Mouse (Mus musculus) heart, postnatal 0 days (tissue): ENCODE measurements around the gene Olfr298. TPM values are rescaled to one million over a fixed set of nuclear protein-coding genes. Genes with fewer than 3 reads are reported as not detected.

ENCODE experiments used
- ATAC-seq: fragments of 200-750 bp; cut with Nextera tagmentation; 2 replicates; pipeline ENCODE4 v1.8.0; 2017; ENCODE audit warnings: low read depth, moderate number of reproducible peaks, moderate library complexity; ENCODE audit not compliant: insufficient read depth
- DNase-seq: peaks from one replicate; pipeline ENCODE4 v3.0.0-alpha.2; 2016; ENCODE audit warnings: low spot score
- H3K27ac ChIP-seq: fragments of 300-500 bp; sonication (generic); 2 replicates; pipeline ENCODE4 v1.5.1; 2014; ENCODE audit warnings: low read depth, mild to moderate bottlenecking
- H3K27me3 ChIP-seq: fragments of 300-500 bp; sonication (generic); 2 replicates; pipeline ENCODE4 v1.6.1; 2014; ENCODE audit warnings: low read length, mixed read lengths; ENCODE audit not compliant: control insufficient read depth, insufficient read depth
- H3K36me3 ChIP-seq: fragments of 300-500 bp; sonication (generic); replicated peaks from 2 replicates; pipeline ENCODE4 v1.6.1; 2014; ENCODE audit warnings: low read length, mixed read lengths; ENCODE audit not compliant: control insufficient read depth, insufficient read depth
- H3K4me1 ChIP-seq: fragments of 300-500 bp; sonication (generic); 2 replicates; pipeline ENCODE4 v1.6.1; 2014; ENCODE audit warnings: antibody characterized with exemption; ENCODE audit not compliant: control insufficient read depth, insufficient read depth
- H3K4me2 ChIP-seq: fragments of 300-500 bp; sonication (generic); 2 replicates; pipeline ENCODE4 v1.6.1; 2014; ENCODE audit warnings: low read depth, mild to moderate bottlenecking, low read length, moderate library complexity
- H3K4me3 ChIP-seq: fragments of 300-500 bp; sonication (generic); 2 replicates; pipeline ENCODE4 v1.5.1; 2014; ENCODE audit warnings: low read depth, low read length
- H3K9ac ChIP-seq: fragments of 300-500 bp; sonication (generic); replicated peaks from 2 replicates; pipeline ENCODE4 v1.6.1; 2014; ENCODE audit warnings: low read depth, low read length, mixed read lengths
- H3K9me3 ChIP-seq: fragments of 300-500 bp; sonication (generic); replicated peaks from 2 replicates; pipeline ENCODE4 v1.6.1; 2016; ENCODE audit warnings: low read length; ENCODE audit not compliant: control insufficient read depth
- CTCF ChIP-seq: IDR thresholded peaks from 2 replicates; pipeline ENCODE4 v1.5.1; 2016; ENCODE audit warnings: antibody characterized with exemption, control low read depth, low read depth
- EP300 ChIP-seq: IDR thresholded peaks from 2 replicates; pipeline ENCODE4 v1.6.1; 2016; ENCODE audit warnings: antibody characterized with exemption, low read depth
- WGBS: fragments of 180-500 bp; shearing (Covaris S2); extraction: QIAGEN DNeasy Blood & Tissue Kit; methylation state at CpG from one replicate; pipeline ENCODE4 v1.1.7; 2014; 5-methylcytosine and 5-hydroxymethylcytosine counted together
- polyA plus RNA-seq: library from polyadenylated mRNA; unstranded; fragments of >200 nt; fragmentation: Nextera tagmentation; extraction: Ambion mirVana; gene quantifications from 2 replicates; pipeline ENCODE4 v1.2.1, GENCODE M21; 2015
- total RNA-seq: library from RNA; depleted of rRNA; stranded (reverse); fragments of >200 nt; gene quantifications from 2 replicates; pipeline ENCODE4 v1.2.3, GENCODE M21; 2014; ENCODE audit warnings: low replicate concordance; rRNA removed

Gene Olfr298
- not detected in 2 replicates for total RNA-seq
- not detected in 2 replicates for polyA plus RNA-seq

DNA sequence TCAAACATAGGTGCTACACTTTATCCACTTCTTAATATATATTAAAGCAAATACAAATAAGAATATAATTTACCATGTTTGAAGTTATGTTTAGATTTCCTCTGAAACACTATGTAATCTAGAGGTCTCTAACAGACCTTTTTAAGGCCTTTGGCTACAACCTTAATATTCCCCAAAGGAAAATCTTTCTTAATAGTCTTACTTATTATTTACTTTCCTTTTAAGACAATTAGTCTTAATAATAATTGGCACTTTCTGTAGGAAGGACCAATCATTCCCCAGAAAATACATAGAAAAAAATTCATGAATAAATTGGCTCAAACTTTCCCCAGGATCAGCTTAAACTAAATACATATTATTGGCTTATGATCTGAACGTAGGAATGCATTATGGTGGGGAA, at the start of gene Olfr298:
TSS of gene Olfr298 (minus strand) at position 101 of the 400 bp plus-strand sequence.
- Histone ChIP-seq H3K36me3 (no peaks in the 10 kb centered on the region), H3K4me1 (no peaks in the 10 kb centered on the region), H3K9me3 (no peaks in the 10 kb centered on the region; the same call in 1 of the 2 replicates), H3K9ac (no peak within 1 kb of the TSS), H3K4me3 (no peak within 1 kb of the TSS), H3K27ac (no peak within 1 kb of the TSS), H3K27me3 (no peaks in the 10 kb centered on the region), H3K4me2 (no peak within 1 kb of the TSS)
- DNase-seq (no peak), ATAC-seq (no peak)
- WGBS = 65% methylated on average over 1 of the region's 1 CpGs
- TF ChIP-seq EP300 (no peak), CTCF (no peak)

- H3K27ac ChIP-seq = no peak within 1 kb of the TSS
Measured at GRCm38 (mm10) chr7:86519668-86520067, 27.4 kb upstream of the Olfr298 start, which contains the start of gene Olfr297. Olfr297 (plus strand) TSS chr7:86519968.

DNA sequence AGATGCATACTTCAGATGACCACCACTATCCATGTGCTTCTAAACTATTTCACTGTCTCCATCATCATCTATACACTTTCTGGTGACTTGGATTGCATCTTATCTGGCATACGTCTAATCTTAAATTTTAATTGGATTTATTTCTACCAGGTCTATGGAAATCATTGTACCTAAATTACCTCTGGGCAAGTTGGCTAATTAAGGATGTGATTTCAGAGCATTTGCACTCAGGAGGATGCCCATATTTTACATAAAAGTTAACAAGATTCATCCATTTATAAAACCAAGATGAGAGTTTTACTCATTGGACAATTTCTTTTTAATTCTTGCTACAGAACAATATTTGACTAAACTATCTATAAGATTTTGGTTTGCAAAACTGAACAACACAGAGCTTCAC, 32.7 kb downstream of the Olfr298 start, which contains the start of gene Olfr299:
TSS of gene Olfr299 (plus strand) at position 301 of the 400 bp plus-strand sequence.
- no peak for ATAC-seq
- Histone ChIP-seq H3K27ac (no peak within 1 kb of the TSS), H3K9me3 (no peaks in the 10 kb centered on the region), H3K36me3 (no peaks in the 10 kb centered on the region), H3K4me2 (no peak within 1 kb of the TSS), H3K27me3 (no peaks in the 10 kb centered on the region), H3K4me1 (no peaks in the 10 kb centered on the region), H3K4me3 (no peak within 1 kb of the TSS), H3K9ac (no peak within 1 kb of the TSS)
- TF ChIP-seq CTCF (no peak), EP300 (no peak)
- 70% methylated on average over 1 of the region's 1 CpGs for WGBS
- no peak for DNase-seq

More at GRCm38 (mm10) chr7:86519668-86520067, 27.4 kb upstream of the Olfr298 start, which contains the start of gene Olfr297:
- TF ChIP-seq EP300 (no peak), CTCF (no peak)
- no peaks in the 10 kb centered on the region for H3K9me3 ChIP-seq
- DNase-seq = no peak
- ATAC-seq = no peak
- no peaks in the 10 kb centered on the region for H3K36me3 ChIP-seq
- no peak within 1 kb of the TSS for H3K4me3 ChIP-seq
- no peaks in the 10 kb centered on the region for H3K27me3 ChIP-seq
- no peak within 1 kb of the TSS for H3K9ac ChIP-seq
- no peak within 1 kb of the TSS for H3K4me2 ChIP-seq
- no peaks in the 10 kb centered on the region for H3K4me1 ChIP-seq

Other genes with a start within 250 kb of the Olfr298 start
- gene Vmn2r76, start 246.2 kb downstream of the Olfr298 start, total RNA-seq = not detected in 2 replicates
- not detected in 2 replicates for gene Vmn2r76, start 246.2 kb downstream of the Olfr298 start, polyA plus RNA-seq
- gene Olfr310, start 215.3 kb downstream of the Olfr298 start, total RNA-seq = not detected in 2 replicates
- not detected in 2 replicates for gene Olfr310, start 215.3 kb downstream of the Olfr298 start, polyA plus RNA-seq
- not detected in 2 replicates for gene Olfr309, start 178.8 kb downstream of the Olfr298 start, total RNA-seq
- not detected in 2 replicates for gene Olfr309, start 178.8 kb downstream of the Olfr298 start, polyA plus RNA-seq
- gene Olfr308, start 166.9 kb downstream of the Olfr298 start, total RNA-seq = not detected in 2 replicates
- gene Olfr308, start 166.9 kb downstream of the Olfr298 start, polyA plus RNA-seq = not detected in 2 replicates
- not detected in 2 replicates for gene Olfr307, start 154.9 kb downstream of the Olfr298 start, total RNA-seq
- gene Olfr307, start 154.9 kb downstream of the Olfr298 start, polyA plus RNA-seq = not detected in 2 replicates
- gene Olfr305, start 125.6 kb downstream of the Olfr298 start, total RNA-seq = not detected in 2 replicates
- not detected in 2 replicates for gene Olfr305, start 125.6 kb downstream of the Olfr298 start, polyA plus RNA-seq
- not detected in 2 replicates for gene Olfr304, start 105.8 kb downstream of the Olfr298 start, total RNA-seq
- not detected in 2 replicates for gene Olfr304, start 105.8 kb downstream of the Olfr298 start, polyA plus RNA-seq
- gene Olfr303, start 94.7 kb downstream of the Olfr298 start, total RNA-seq = not detected in 2 replicates
- gene Olfr303, start 94.7 kb downstream of the Olfr298 start, polyA plus RNA-seq = not detected in 2 replicates
- gene Olfr301, start 88.6 kb downstream of the Olfr298 start, total RNA-seq = not detected in 2 replicates
- gene Olfr301, start 88.6 kb downstream of the Olfr298 start, polyA plus RNA-seq = not detected in 2 replicates
- gene Olfr299, start 32.6 kb downstream of the Olfr298 start, total RNA-seq = not detected in 2 replicates
- gene Olfr299, start 32.6 kb downstream of the Olfr298 start, polyA plus RNA-seq = not detected in 2 replicates
- gene Olfr297, start 27.5 kb upstream of the Olfr298 start, total RNA-seq = not detected in 2 replicates
- gene Olfr297, start 27.5 kb upstream of the Olfr298 start, polyA plus RNA-seq = not detected in 2 replicates
- not detected in 2 replicates for gene Olfr295, start 91.4 kb upstream of the Olfr298 start, total RNA-seq
- not detected in 2 replicates for gene Olfr295, start 91.4 kb upstream of the Olfr298 start, polyA plus RNA-seq
- gene Olfr294, start 124.2 kb upstream of the Olfr298 start, total RNA-seq = not detected in 2 replicates
- gene Olfr294, start 124.2 kb upstream of the Olfr298 start, polyA plus RNA-seq = not detected in 2 replicates
- not detected in 2 replicates for gene Olfr293, start 156.6 kb upstream of the Olfr298 start, total RNA-seq
- gene Olfr293, start 156.6 kb upstream of the Olfr298 start, polyA plus RNA-seq = not detected in 2 replicates
- not detected in 2 replicates for gene Olfr292, start 195.8 kb upstream of the Olfr298 start, total RNA-seq
- gene Olfr292, start 195.8 kb upstream of the Olfr298 start, polyA plus RNA-seq = not detected in 2 replicates